Comparison of ENCODE assay signal across 8 mouse cellular contexts in the genomic region with DNA sequence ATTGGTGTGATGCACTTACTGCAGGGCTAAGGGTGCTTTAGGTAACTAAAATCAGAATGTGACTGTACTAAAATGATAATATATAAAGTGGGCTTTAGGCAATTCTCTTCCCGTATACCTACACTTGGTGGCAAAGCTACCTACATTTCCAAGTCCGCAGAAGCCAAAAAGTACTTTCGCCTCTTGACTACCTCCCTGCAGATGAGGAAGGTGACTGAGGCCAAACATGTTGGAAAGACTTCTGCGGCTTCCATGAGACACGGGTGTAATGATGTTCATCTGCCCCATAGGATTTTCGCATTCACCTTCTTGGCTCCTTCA. TPM values are rescaled to one million over a fixed set of nuclear protein-coding genes. Genes with fewer than 3 reads are reported as not detected.
DNase-seq lines count a peak whose midpoint lies in the region; ATAC-seq and TF ChIP-seq lines count a peak whose summit lies in the region.

No protein-coding gene starts in this region.

- H3K27me3 ChIP-seq in embryonic facial prominence, embryonic 14.5 days (replicated peaks; ENCODE audit: control insufficient read depth, insufficient read depth, low read length): no peaks in the 10 kb centered on the region
- no peaks in the 10 kb centered on the region for H3K27me3 ChIP-seq in intestine, postnatal 0 days (replicated peaks; ENCODE audit: control insufficient read depth, insufficient read depth, low read length)
- no peaks in the 10 kb centered on the region for H3K27me3 ChIP-seq in neural tube, embryonic 13.5 days

- peak overlapping the region; percentile 85 for H3K27ac ChIP-seq in embryonic facial prominence, embryonic 14.5 days (replicated peaks; ENCODE audit: low read depth, low read length)
- H3K27ac ChIP-seq in intestine, postnatal 0 days (ENCODE audit: low read depth, low read length): no peak overlapping the region
- peak overlapping the region; percentile 91 for H3K27ac ChIP-seq in neural tube, embryonic 13.5 days (replicated peaks)

- peak overlapping the region; percentile 92 for H3K4me2 ChIP-seq in embryonic facial prominence, embryonic 14.5 days (ENCODE audit: low read depth, low read length)
- peak overlapping the region; percentile 98 for H3K4me2 ChIP-seq in intestine, postnatal 0 days (replicated peaks; ENCODE audit: low read depth)
- H3K4me2 ChIP-seq in neural tube, embryonic 13.5 days: peak overlapping the region; percentile 70

- no peaks in the 10 kb centered on the region for H3K9me3 ChIP-seq in embryonic facial prominence, embryonic 14.5 days (ENCODE audit: control insufficient read depth, low read length)
- H3K9me3 ChIP-seq in intestine, postnatal 0 days (ENCODE audit: control insufficient read depth): no peaks in the 10 kb centered on the region
- no peaks in the 10 kb centered on the region for H3K9me3 ChIP-seq in neural tube, embryonic 13.5 days

- H3K4me3 ChIP-seq in lung, adult 2 months (replicated peaks; ENCODE audit: extremely low read depth, low read depth, low read length): peak overlapping the region; percentile 81
- H3K4me3 ChIP-seq in embryonic facial prominence, embryonic 14.5 days (ENCODE audit: low read depth, low read length): peak overlapping the region; percentile 84
- H3K4me3 ChIP-seq in intestine, postnatal 0 days (ENCODE audit: low read depth, low read length): peak overlapping the region; percentile 78
- H3K4me3 ChIP-seq in neural tube, embryonic 13.5 days: peak overlapping the region; percentile 85

- no peak for DNase-seq in lung, adult 2 months
- DNase-seq in lung, postnatal 14 days: no peak
- DNase-seq in embryonic facial prominence, embryonic 14.5 days (ENCODE audit: low spot score): no peak
- DNase-seq in frontal cortex, postnatal 25 days (ENCODE audit: low spot score in 2 of 2): no peak
- no peak for DNase-seq in adrenal gland, postnatal 25 days
- DNase-seq in layer of hippocampus, adult 11-12 months (ENCODE audit: low spot score): no peak

- 15% methylated on average over 6 of the region's 6 CpGs for WGBS in lung, adult 2 months
- 9% methylated on average over 6 of the region's 6 CpGs for WGBS in embryonic facial prominence, embryonic 14.5 days
- WGBS in intestine, postnatal 0 days: 11% methylated on average over 6 of the region's 6 CpGs
- WGBS in neural tube, embryonic 13.5 days: 16% methylated on average over 6 of the region's 6 CpGs

- peak overlapping the region; percentile 83 for H3K9ac ChIP-seq in embryonic facial prominence, embryonic 14.5 days (ENCODE audit: low read depth, low read length)
- H3K9ac ChIP-seq in intestine, postnatal 0 days (ENCODE audit: low read depth, low read length): peak overlapping the region; percentile 73; the same call in 1 of the 2 replicates
- peak overlapping the region; percentile 89 for H3K9ac ChIP-seq in neural tube, embryonic 13.5 days

- no peak for ATAC-seq in embryonic facial prominence, embryonic 14.5 days (ENCODE audit: low read depth)
- no peak for ATAC-seq in intestine, postnatal 0 days
- no peak for ATAC-seq in neural tube, embryonic 13.5 days (ENCODE audit: low read depth)

- TF ChIP-seq CTCF in lung, adult 2 months (IDR thresholded peaks at IDR 0.05; ENCODE audit: insufficient read depth, low read length): no peak
- no peak for TF ChIP-seq CTCF in intestine, postnatal 0 days (IDR thresholded peaks at IDR 0.05; ENCODE audit: low read depth)

- no peak for TF ChIP-seq POLR2A in lung, adult 2 months (IDR thresholded peaks at IDR 0.05; ENCODE audit: borderline replicate concordance, extremely low read depth, low read depth, low read length)

- peaks cover 25% of the 10 kb centered on the region for H3K36me3 ChIP-seq in embryonic facial prominence, embryonic 14.5 days (ENCODE audit: control insufficient read depth, insufficient read depth, low read length)
- H3K36me3 ChIP-seq in intestine, postnatal 0 days (ENCODE audit: control insufficient read depth, insufficient read depth): 0 out of 2 replicates have a peak, but pooled peaks cover 5% of the 10 kb centered on the region
- H3K36me3 ChIP-seq in neural tube, embryonic 13.5 days: 0 out of 2 replicates have a peak, but pooled peaks cover 7% of the 10 kb centered on the region

- peaks cover 11% of the 10 kb centered on the region for H3K4me1 ChIP-seq in lung, adult 2 months (ENCODE audit: control insufficient read depth, insufficient read depth, low read length)
- peaks cover 36% of the 10 kb centered on the region for H3K4me1 ChIP-seq in embryonic facial prominence, embryonic 14.5 days (ENCODE audit: control insufficient read depth, insufficient read depth, low read length)
- H3K4me1 ChIP-seq in intestine, postnatal 0 days (replicated peaks; ENCODE audit: control insufficient read depth, insufficient read depth, low read length): 0 out of 2 replicates have a peak, but pooled peaks cover 4% of the 10 kb centered on the region
- peaks cover 47% of the 10 kb centered on the region for H3K4me1 ChIP-seq in neural tube, embryonic 13.5 days (replicated peaks)

RNA-seq across cellular contexts. Expression of gene Sort1, which starts 0.7 kb away (rescaled TPM):
- polyA plus RNA-seq in lung, adult 2 months (2012; rRNA removed): 104 and 141 TPM in 2 replicates
- 16.5 and 18.0 TPM in 2 replicates for polyA plus RNA-seq in embryonic facial prominence, embryonic 14.5 days (2014; fragmentation: Nextera tagmentation; extraction: Ambion mirVana)
- polyA plus RNA-seq in intestine, postnatal 0 days (2015; fragmentation: Nextera tagmentation; extraction: Ambion mirVana): 4.6 and 5.2 TPM in 2 replicates
- 19.4 and 20.4 TPM in 2 replicates for polyA plus RNA-seq in neural tube, embryonic 13.5 days (2015; fragmentation: Nextera tagmentation; extraction: Ambion mirVana)
- 27.7 and 28.6 TPM in 2 replicates for total RNA-seq in adrenal gland, postnatal 25 days (2021)

RNA-seq across cellular contexts. Expression of gene Psma5, which starts 26.5 kb away (rescaled TPM):
- 22.6 and 37.4 TPM in 2 replicates for polyA plus RNA-seq in lung, adult 2 months (2012; rRNA removed)
- 303 and 324 TPM in 2 replicates for polyA plus RNA-seq in embryonic facial prominence, embryonic 14.5 days (2014; fragmentation: Nextera tagmentation; extraction: Ambion mirVana)
- 166 and 179 TPM in 2 replicates for polyA plus RNA-seq in intestine, postnatal 0 days (2015; fragmentation: Nextera tagmentation; extraction: Ambion mirVana)
- polyA plus RNA-seq in neural tube, embryonic 13.5 days (2015; fragmentation: Nextera tagmentation; extraction: Ambion mirVana): 242 and 259 TPM in 2 replicates
- 74.3 and 95.5 TPM in 2 replicates for total RNA-seq in adrenal gland, postnatal 25 days (2021)

RNA-seq across cellular contexts. Expression of gene Sypl2, which starts 56.8 kb away (rescaled TPM):
- polyA plus RNA-seq in lung, adult 2 months (2012; rRNA removed): 0.18 and 3.1 TPM in 2 replicates
- 6.8 and 11.4 TPM in 2 replicates for polyA plus RNA-seq in embryonic facial prominence, embryonic 14.5 days (2014; fragmentation: Nextera tagmentation; extraction: Ambion mirVana)
- 0.26 and 0.51 TPM in 2 replicates for polyA plus RNA-seq in intestine, postnatal 0 days (2015; fragmentation: Nextera tagmentation; extraction: Ambion mirVana)
- polyA plus RNA-seq in neural tube, embryonic 13.5 days (2015; fragmentation: Nextera tagmentation; extraction: Ambion mirVana): 0.14 and 0.71 TPM in 2 replicates
- total RNA-seq in adrenal gland, postnatal 25 days (2021): 0.15 and 0.38 TPM in 2 replicates
